Mouse (Mus musculus) large intestine, adult 2 months (tissue): Measurements from ENCODE around the gene D630039A03Rik. TPM values are rescaled to one million over a fixed set of nuclear protein-coding genes. Genes with fewer than 3 reads are reported as not detected.

Experiments
- DNase-seq: peaks from one replicate; pipeline ENCODE4 v3.0.0-alpha.2; 2012; ENCODE audit warnings: low read depth, low spot score
- WGBS: fragments of 180-500 bp; shearing (Covaris S2); methylation state at CpG from one replicate; pipeline ENCODE4 v1.1.7; 2018; 5-methylcytosine and 5-hydroxymethylcytosine counted together
- polyA plus RNA-seq: library from polyadenylated mRNA; depleted of rRNA; stranded (reverse); fragments of >200 nt; gene quantifications from 2 replicates; pipeline ENCODE4 v1.2.3, GENCODE M21; 2012

Gene D630039A03Rik
- polyA plus RNA-seq, 1 experiment, result 13.7 TPM

GRCm38 (mm10) chr4:57930559-57931170, 14.6 kb upstream of the D630039A03Rik start:
- WGBS, result 65% methylated on average over 5 of the region's 5 CpGs
- no peak for DNase-seq

- no peak for DNase-seq
- WGBS, result 20% methylated on average over 3 of the region's 3 CpGs
These were observed 11.5 kb upstream of the D630039A03Rik start for GRCm38 (mm10) chr4:57927464-57928205.

GRCm38 (mm10) chr4:57924556-57925071, 8.5 kb upstream of the D630039A03Rik start:
- no peak for DNase-seq
- 78% methylated on average over 6 of the region's 6 CpGs for WGBS

- no peak for DNase-seq
- 46% methylated on average over 5 of the region's 5 CpGs for WGBS
These were observed 6.1 kb upstream of the D630039A03Rik start for GRCm38 (mm10) chr4:57922171-57922570.

- no peak for DNase-seq
- WGBS, result 92% methylated on average over 1 of the region's 1 CpGs
These were observed 4.4 kb upstream of the D630039A03Rik start for GRCm38 (mm10) chr4:57920522-57920921.

- 22% methylated on average over 8 of the region's 8 CpGs for WGBS
- DNase-seq, result no peak
These were observed 3.7 kb upstream of the D630039A03Rik start for GRCm38 (mm10) chr4:57919494-57920423.

GRCm38 (mm10) chr4:57916711-57917110, 614 bp upstream of the D630039A03Rik start:
- DNase-seq, result no peak
- 24% methylated on average over 4 of the region's 4 CpGs for WGBS

- WGBS, result 13% methylated on average over 17 of the region's 17 CpGs
- DNase-seq, result no peak
These were observed 706 bp downstream of the D630039A03Rik start for GRCm38 (mm10) chr4:57915216-57915965.

GRCm38 (mm10) chr4:57914193-57915190, 1.6 kb downstream of the D630039A03Rik start:
- no peak for DNase-seq
- WGBS, result 32% methylated on average over 10 of the region's 10 CpGs

GRCm38 (mm10) chr4:57913021-57913420, 3.1 kb downstream of the D630039A03Rik start:
- DNase-seq, result no peak

- DNase-seq, result no peak
These were observed 7.2 kb downstream of the D630039A03Rik start for GRCm38 (mm10) chr4:57908860-57909259.

GRCm38 (mm10) chr4:57906708-57907107, 9.4 kb downstream of the D630039A03Rik start:
- 44% methylated on average over 2 of the region's 2 CpGs for WGBS
- DNase-seq, result no peak

More at GRCm38 (mm10) chr4:57908860-57909259, 7.2 kb downstream of the D630039A03Rik start:
- 62% methylated on average over 6 of the region's 6 CpGs for WGBS

- no peak for DNase-seq
- 24% methylated on average over 9 of the region's 9 CpGs for WGBS
These were observed 11.5 kb downstream of the D630039A03Rik start for GRCm38 (mm10) chr4:57904638-57905037.

- no peak for DNase-seq
- WGBS, result 4% methylated on average over 5 of the region's 5 CpGs
These were observed 11.9 kb downstream of the D630039A03Rik start for GRCm38 (mm10) chr4:57904211-57904610.

GRCm38 (mm10) chr4:57902619-57903018, 13.5 kb downstream of the D630039A03Rik start:
- WGBS, result 70% methylated on average over 5 of the region's 5 CpGs
- no peak for DNase-seq

- no peak for DNase-seq
- WGBS, result 3% methylated on average over 4 of the region's 4 CpGs
These were observed 14.9 kb downstream of the D630039A03Rik start for GRCm38 (mm10) chr4:57901210-57901609.

- no peak for DNase-seq
- 71% methylated on average over 3 of the region's 3 CpGs for WGBS
These were observed 19.5 kb downstream of the D630039A03Rik start for GRCm38 (mm10) chr4:57896631-57897030.

GRCm38 (mm10) chr4:57895902-57896301, 20.2 kb downstream of the D630039A03Rik start:
- no peak for DNase-seq
- WGBS, result 55% methylated on average over 6 of the region's 6 CpGs
